Mouse (Mus musculus) limb, embryonic 11.5 days (tissue): ENCODE measurements at regions not wholly inside any gene's neighbourhood (a gene's known extent, or its start where the extent isn't known, plus 50 kb on each side); places are given as distances from the start of the nearest gene placed in this dataset.

Source experiments
- ATAC-seq: fragments of 200-750 bp; cut with Nextera tagmentation; 2 replicates; pipeline ENCODE4 v1.8.0; 2017; ENCODE audit warnings: low read depth; ENCODE audit not compliant: insufficient number of reproducible peaks, low FRiP score, low TSS enrichment
- DNase-seq: peaks from one replicate; pipeline ENCODE4 v3.0.0-alpha.2; 2015; ENCODE audit warnings: low spot score
- H3K27ac ChIP-seq: fragments of 300-500 bp; sonication (generic); replicated peaks from 2 replicates; pipeline ENCODE4 v1.5.1; 2014; ENCODE audit warnings: low read depth, mild to moderate bottlenecking, low read length
- H3K27me3 ChIP-seq: fragments of 300-500 bp; sonication (generic); 2 replicates; pipeline ENCODE4 v1.6.1; 2014; ENCODE audit warnings: mild to moderate bottlenecking, low read length, mixed read lengths; ENCODE audit not compliant: control insufficient read depth, insufficient read depth
- H3K36me3 ChIP-seq: fragments of 300-500 bp; sonication (generic); 2 replicates; pipeline ENCODE4 v1.6.1; 2014; ENCODE audit warnings: mild to moderate bottlenecking, low read length, moderate library complexity, mixed read lengths; ENCODE audit not compliant: control insufficient read depth, insufficient read depth
- H3K4me1 ChIP-seq: fragments of 300-500 bp; sonication (generic); 2 replicates; pipeline ENCODE4 v1.6.1; 2014; ENCODE audit warnings: low read length, mixed read lengths; ENCODE audit not compliant: control insufficient read depth, insufficient read depth
- H3K4me2 ChIP-seq: fragments of 300-500 bp; sonication (generic); 2 replicates; pipeline ENCODE4 v1.6.1; 2014; ENCODE audit warnings: low read depth, mild to moderate bottlenecking, moderate library complexity; ENCODE audit not compliant: severe bottlenecking
- H3K4me3 ChIP-seq: fragments of 300-500 bp; sonication (generic); 2 replicates; pipeline ENCODE4 v1.5.1; 2014; ENCODE audit warnings: low read depth, low read length
- H3K9ac ChIP-seq: fragments of 300-500 bp; sonication (generic); 2 replicates; pipeline ENCODE4 v1.6.1; 2014; ENCODE audit warnings: mild to moderate bottlenecking, low read length
- H3K9me3 ChIP-seq: fragments of 300-500 bp; sonication (generic); 2 replicates; pipeline ENCODE4 v1.6.1; 2016; ENCODE audit warnings: low read length; ENCODE audit not compliant: control insufficient read depth
- WGBS: fragments of 180-500 bp; shearing (Covaris S2); extraction: QIAGEN DNeasy Blood & Tissue Kit; methylation state at CpG from one replicate; pipeline ENCODE4 v1.1.7; 2014; 5-methylcytosine and 5-hydroxymethylcytosine counted together

- peak; percentile 71 for DNase-seq
- H3K27me3 ChIP-seq: no peaks in the 10 kb centered on the region
- 50% methylated on average over 2 of the region's 2 CpGs for WGBS
- H3K4me1 ChIP-seq: no peaks in the 10 kb centered on the region
- H3K9ac ChIP-seq: no peak overlapping the region
- no peak overlapping the region for H3K27ac ChIP-seq
- no peaks in the 10 kb centered on the region for H3K36me3 ChIP-seq
- H3K9me3 ChIP-seq: no peaks in the 10 kb centered on the region
- no peak overlapping the region for H3K4me2 ChIP-seq
- H3K4me3 ChIP-seq: no peak overlapping the region
- no peak for ATAC-seq
Measured at GRCm38 (mm10) chr4:142392924-142393323, 153.7 kb upstream of the Kazn start.

GRCm38 (mm10) chr4:142390531-142391195 is 151.5 kb upstream of the Kazn start:
- 88% methylated on average over 21 of the region's 21 CpGs for WGBS

GRCm38 (mm10) chr4:142388476-142388875 is 149.3 kb upstream of the Kazn start:
- H3K27ac ChIP-seq: no peak overlapping the region
- no peaks in the 10 kb centered on the region for H3K9me3 ChIP-seq
- no peaks in the 10 kb centered on the region for H3K4me1 ChIP-seq
- H3K4me2 ChIP-seq: no peak overlapping the region
- no peak for ATAC-seq
- H3K9ac ChIP-seq: no peak overlapping the region
- WGBS: 75% methylated on average over 6 of the region's 6 CpGs
- no peaks in the 10 kb centered on the region for H3K27me3 ChIP-seq
- no peak overlapping the region for H3K4me3 ChIP-seq
- no peak for DNase-seq
- H3K36me3 ChIP-seq: no peaks in the 10 kb centered on the region

More at GRCm38 (mm10) chr4:142390531-142391195, 151.5 kb upstream of the Kazn start:
- H3K4me1 ChIP-seq: no peaks in the 10 kb centered on the region
- H3K4me2 ChIP-seq: no peak overlapping the region
- no peak overlapping the region for H3K9ac ChIP-seq
- no peak overlapping the region for H3K27ac ChIP-seq
- no peak overlapping the region for H3K4me3 ChIP-seq
- ATAC-seq (no peak), DNase-seq (no peak)
- no peaks in the 10 kb centered on the region for H3K36me3 ChIP-seq
- H3K27me3 ChIP-seq: no peaks in the 10 kb centered on the region
- H3K9me3 ChIP-seq: no peaks in the 10 kb centered on the region

GRCm38 (mm10) chr4:142381168-142381567 is 142.0 kb upstream of the Kazn start:
- Histone ChIP-seq H3K36me3 (no peaks in the 10 kb centered on the region), H3K27me3 (no peaks in the 10 kb centered on the region), H3K27ac (no peak overlapping the region), H3K9me3 (no peaks in the 10 kb centered on the region), H3K4me3 (no peak overlapping the region), H3K4me2 (no peak overlapping the region), H3K9ac (no peak overlapping the region), H3K4me1 (no peaks in the 10 kb centered on the region)
- DNase-seq (no peak), ATAC-seq (no peak)
- WGBS: 81% methylated on average over 7 of the region's 7 CpGs

- no peaks in the 10 kb centered on the region for H3K9me3 ChIP-seq
- ATAC-seq: no peak
- no peaks in the 10 kb centered on the region for H3K27me3 ChIP-seq
- no peak overlapping the region for H3K9ac ChIP-seq
- H3K4me1 ChIP-seq: no peaks in the 10 kb centered on the region
- no peak for DNase-seq
- H3K36me3 ChIP-seq: no peaks in the 10 kb centered on the region
- no peak overlapping the region for H3K4me3 ChIP-seq
- no peak overlapping the region for H3K27ac ChIP-seq
- 55% methylated on average over 9 of the region's 9 CpGs for WGBS
- H3K4me2 ChIP-seq: no peak overlapping the region
Measured at GRCm38 (mm10) chr4:142378452-142378851, 139.3 kb upstream of the Kazn start.

GRCm38 (mm10) chr4:142367774-142368173 is 128.6 kb upstream of the Kazn start:
- no peak overlapping the region for H3K4me3 ChIP-seq
- H3K4me1 ChIP-seq: no peaks in the 10 kb centered on the region
- ATAC-seq (no peak), DNase-seq (no peak)
- H3K9ac ChIP-seq: no peak overlapping the region
- H3K27me3 ChIP-seq: no peaks in the 10 kb centered on the region
- WGBS: 82% methylated on average over 3 of the region's 3 CpGs
- H3K27ac ChIP-seq: no peak overlapping the region
- no peak overlapping the region for H3K4me2 ChIP-seq
- H3K9me3 ChIP-seq: no peaks in the 10 kb centered on the region
- no peaks in the 10 kb centered on the region for H3K36me3 ChIP-seq

- no peak for ATAC-seq
- H3K36me3 ChIP-seq: no peaks in the 10 kb centered on the region
- DNase-seq: no peak
- no peaks in the 10 kb centered on the region for H3K27me3 ChIP-seq
- H3K4me3 ChIP-seq: no peak overlapping the region
- no peak overlapping the region for H3K9ac ChIP-seq
- no peaks in the 10 kb centered on the region for H3K9me3 ChIP-seq
- WGBS: 39% methylated on average over 5 of the region's 5 CpGs
- peaks cover 2% of the 10 kb centered on the region; the same call in 1 of the 2 replicates for H3K4me1 ChIP-seq
- no peak overlapping the region; the same call in 1 of the 2 replicates for H3K27ac ChIP-seq
- H3K4me2 ChIP-seq: no peak overlapping the region
Measured at GRCm38 (mm10) chr4:142362071-142362470, 122.9 kb upstream of the Kazn start.

- Histone ChIP-seq H3K27ac (no peak overlapping the region), H3K4me2 (no peak overlapping the region; the same call in 1 of the 2 replicates), H3K4me1 (peaks cover 2% of the 10 kb centered on the region; the same call in 1 of the 2 replicates), H3K36me3 (no peaks in the 10 kb centered on the region), H3K27me3 (no peaks in the 10 kb centered on the region), H3K4me3 (no peak overlapping the region), H3K9me3 (no peaks in the 10 kb centered on the region), H3K9ac (no peak overlapping the region)
- DNase-seq (no peak), ATAC-seq (no peak)
- WGBS: 36% methylated on average over 13 of the region's 13 CpGs
Measured at GRCm38 (mm10) chr4:142358866-142359265, 119.7 kb upstream of the Kazn start.

- Histone ChIP-seq H3K27ac (no peak overlapping the region), H3K9me3 (no peaks in the 10 kb centered on the region), H3K4me2 (no peak overlapping the region), H3K36me3 (no peaks in the 10 kb centered on the region), H3K27me3 (no peaks in the 10 kb centered on the region), H3K4me3 (no peak overlapping the region), H3K4me1 (peaks cover 2% of the 10 kb centered on the region; the same call in 1 of the 2 replicates), H3K9ac (no peak overlapping the region)
- 79% methylated on average over 8 of the region's 8 CpGs for WGBS
- no peak for ATAC-seq
- DNase-seq: no peak
Measured at GRCm38 (mm10) chr4:142355387-142355786, 116.2 kb upstream of the Kazn start.
